8 mouse cellular contexts compared by ENCODE assay signal in the genomic region with DNA sequence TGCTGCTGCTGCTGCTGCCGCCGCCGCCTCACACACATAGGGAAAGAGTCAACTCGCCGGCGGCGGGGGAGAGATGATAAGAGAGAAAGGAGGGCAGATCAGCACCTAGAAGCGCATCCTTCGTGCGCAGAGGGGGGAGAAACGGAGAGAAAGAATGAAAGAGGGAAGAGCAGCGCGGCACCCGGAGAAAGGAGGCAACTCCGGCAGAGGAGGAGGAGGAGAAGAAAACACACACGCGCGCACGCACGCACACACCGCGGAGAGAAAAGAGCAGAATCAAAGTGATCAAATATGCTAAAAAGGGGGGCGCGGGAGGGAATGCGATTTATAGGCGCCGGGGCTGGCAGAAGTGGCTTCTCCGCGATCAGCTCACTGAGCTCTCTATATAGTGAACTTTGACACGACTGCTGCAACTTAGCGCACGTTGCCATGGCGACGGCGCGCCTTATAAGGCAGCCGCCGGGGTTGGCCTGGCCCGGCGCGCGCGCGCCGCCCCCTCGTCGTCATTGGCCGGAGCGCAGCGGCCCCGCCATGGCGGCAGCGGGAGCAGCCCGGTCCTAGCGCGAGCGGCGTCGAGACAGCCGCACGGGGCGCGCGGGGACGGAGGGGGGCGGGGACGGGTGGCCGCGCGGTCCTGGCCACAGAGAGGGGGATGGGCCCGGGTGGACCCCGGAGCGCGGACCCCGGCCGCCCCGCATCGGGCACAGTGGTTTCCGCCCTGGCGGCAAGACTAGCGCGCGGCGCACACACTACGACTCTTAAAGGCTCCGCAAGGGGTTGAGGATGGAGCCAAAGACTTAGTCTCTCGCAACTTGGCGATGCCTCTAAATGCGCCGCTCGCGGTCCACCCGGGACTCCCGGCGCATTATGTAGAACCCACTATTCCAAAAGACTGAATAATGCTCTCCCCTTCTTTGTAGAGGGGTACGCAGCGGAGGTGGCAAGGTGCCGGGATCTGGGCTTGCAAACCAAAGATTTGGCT. TPM values are rescaled to one million over a fixed set of nuclear protein-coding genes. Genes with fewer than 3 reads are reported as not detected.
DNase-seq lines count a peak whose midpoint lies in the region; ATAC-seq and TF ChIP-seq lines count a peak whose summit lies in the region.

No protein-coding gene starts in this region.

- DNase-seq in embryo, embryonic 10 days (ENCODE audit: low spot score), result peak; percentile 99
- DNase-seq in gastrocnemius, postnatal 10 days, result peak; percentile 94
- DNase-seq in hindbrain, postnatal 0 days (ENCODE audit: low spot score), result peak; percentile 99
- peak; percentile 79 to 88 for DNase-seq in left cerebral cortex, adult 2 months (ENCODE audit: extremely low spot score in 1 of 2, low spot score in 2 of 2)
- peak; percentile 92 to 97 for DNase-seq in lung, postnatal 4 days
- DNase-seq in right cerebral cortex, postnatal 25 days, result peak; percentile 85

- H3K36me3 ChIP-seq in erythroblast, embryonic 14.5 days (ENCODE audit: control insufficient read depth), result peaks cover 3% of the 10 kb centered on the region; the same call in 1 of the 2 replicates
- no peaks in the 10 kb centered on the region for H3K36me3 ChIP-seq in hindbrain, postnatal 0 days (ENCODE audit: insufficient read depth, low read length)

- no peaks in the 10 kb centered on the region; the same call in 1 of the 2 replicates for H3K9me3 ChIP-seq in erythroblast, embryonic 14.5 days (ENCODE audit: control insufficient read depth, low read length)
- no peaks in the 10 kb centered on the region for H3K9me3 ChIP-seq in hindbrain, postnatal 0 days (ENCODE audit: low read length)

- TF ChIP-seq CTCF in hindbrain, postnatal 0 days (IDR thresholded peaks at IDR 0.05; ENCODE audit: low read depth), result 0 out of 2 replicates have a peak, but pooled peaks have one; percentile 4
- peak; percentile 12; the same call in 1 of the 2 replicates for TF ChIP-seq CTCF in left cerebral cortex, adult 2 months (IDR thresholded peaks at IDR 0.05)

- H3K4me3 ChIP-seq in erythroblast, embryonic 14.5 days (replicated peaks), result peak overlapping the region; percentile 50
- H3K4me3 ChIP-seq in hindbrain, postnatal 0 days (ENCODE audit: low read length), result peak overlapping the region; percentile 78
- H3K4me3 ChIP-seq in left cerebral cortex, adult 2 months, result peak overlapping the region; percentile 52

- H3K4me1 ChIP-seq in erythroblast, embryonic 14.5 days (ENCODE audit: control insufficient read depth), result no peaks in the 10 kb centered on the region
- H3K4me1 ChIP-seq in hindbrain, postnatal 0 days (ENCODE audit: insufficient read depth, low read length), result no peaks in the 10 kb centered on the region

- under 1% methylated on average over 84 of the region's 98 CpGs for WGBS in hindbrain, postnatal 0 days

- intact Hi-C loops in left cerebral cortex, adult 2 months (cut with DNase I), result loop anchor here (5.0 to 10.0 kb wide), 4 partner anchors 34 to 1783 kb away; no protein-coding TSS in a partner anchor

- H3K27ac ChIP-seq in hindbrain, postnatal 0 days, result peak overlapping the region; percentile 96
- peak overlapping the region; percentile 72; the same call in 1 of the 2 replicates for H3K27ac ChIP-seq in left cerebral cortex, adult 2 months

- H3K4me2 ChIP-seq in hindbrain, postnatal 0 days (ENCODE audit: low read depth, low read length), result peak overlapping the region; percentile 77

- H3K9ac ChIP-seq in hindbrain, postnatal 0 days (replicated peaks; ENCODE audit: low read length), result peak overlapping the region; percentile 86

- no peak for ATAC-seq in erythroblast, adult 5-6 weeks (replicated peaks; ENCODE audit: low FRiP score, poor library complexity, severe bottlenecking)
- peak; percentile 95 for ATAC-seq in hindbrain, postnatal 0 days

- H3K27me3 ChIP-seq in erythroblast, embryonic 14.5 days (ENCODE audit: control insufficient read depth), result peaks cover 96% of the 10 kb centered on the region
- peaks cover 11% of the 10 kb centered on the region; the same call in 1 of the 2 replicates for H3K27me3 ChIP-seq in hindbrain, postnatal 0 days (ENCODE audit: insufficient read depth, low read length)

RNA-seq across cellular contexts. Expression of a gene that starts 4.9 kb away (rescaled TPM):
- 0.15 TPM in 1 of 2 replicates, not detected in the other for polyA plus RNA-seq in erythroblast, embryonic 14.5 days (2012)
- not detected in 2 replicates for total RNA-seq in erythroblast, adult 5-6 weeks (2015; ENCODE audit: low replicate concordance)
- not detected in 2 replicates for total RNA-seq in erythroblast, adult 5-6 weeks (2017; ENCODE audit: low replicate concordance)
- total RNA-seq in gastrocnemius, postnatal 10 days (2021), result 10 to 100 TPM; 32.7 to 39.2 TPM
- total RNA-seq in hindbrain, postnatal 0 days (2014; rRNA removed), result 33.2 and 43.1 TPM in 2 replicates
- 74.2 and 75.4 TPM in 2 replicates for polyA plus RNA-seq in hindbrain, postnatal 0 days (2015; fragmentation: Nextera tagmentation; extraction: Ambion mirVana)
- 10 to 100 TPM; 38.9 to 45.2 TPM for total RNA-seq in left cerebral cortex, adult 2 months (2021)

Comparison
In these comparisons a context has a peak if more than half of its experiments do, and no peak if none do; other contexts are left out.
1. RNA of a gene that starts 4.9 kb away (total RNA-seq): 38.9 to 45.2 TPM in left cerebral cortex, adult 2 months, 33.2 to 43.1 TPM in hindbrain, postnatal 0 days and 32.7 to 39.2 TPM in gastrocnemius, postnatal 10 days; not detected in erythroblast, adult 5-6 weeks; every median in the first group is over 10 times any median in the second.
2. Peak in every context shown above with its lines, with median percentiles within 50 percentile points of each other: H3K4me3 ChIP-seq and DNase-seq.